Mouse (Mus musculus) pancreas, adult 10 weeks (tissue): ENCODE data around the gene Selenon. TPM values are rescaled to one million over a fixed set of nuclear protein-coding genes. Genes with fewer than 3 reads are reported as not detected.

Source experiments
- polyA plus RNA-seq: library from polyadenylated mRNA; stranded (reverse); fragments of 350-450 nt; fragmentation: Illumina TruSeq; extraction: RNeasy Lipid Tissue Mini Kit (QIAGEN cat#74804); gene quantifications from one replicate; pipeline ENCODE4 v1.2.3, GENCODE M21; 2015; ENCODE audit warnings: low read depth, low replicate concordance; ENCODE audit not compliant: insufficient read depth

Gene Selenon
- polyA plus RNA-seq = 7.8 TPM

DNA sequence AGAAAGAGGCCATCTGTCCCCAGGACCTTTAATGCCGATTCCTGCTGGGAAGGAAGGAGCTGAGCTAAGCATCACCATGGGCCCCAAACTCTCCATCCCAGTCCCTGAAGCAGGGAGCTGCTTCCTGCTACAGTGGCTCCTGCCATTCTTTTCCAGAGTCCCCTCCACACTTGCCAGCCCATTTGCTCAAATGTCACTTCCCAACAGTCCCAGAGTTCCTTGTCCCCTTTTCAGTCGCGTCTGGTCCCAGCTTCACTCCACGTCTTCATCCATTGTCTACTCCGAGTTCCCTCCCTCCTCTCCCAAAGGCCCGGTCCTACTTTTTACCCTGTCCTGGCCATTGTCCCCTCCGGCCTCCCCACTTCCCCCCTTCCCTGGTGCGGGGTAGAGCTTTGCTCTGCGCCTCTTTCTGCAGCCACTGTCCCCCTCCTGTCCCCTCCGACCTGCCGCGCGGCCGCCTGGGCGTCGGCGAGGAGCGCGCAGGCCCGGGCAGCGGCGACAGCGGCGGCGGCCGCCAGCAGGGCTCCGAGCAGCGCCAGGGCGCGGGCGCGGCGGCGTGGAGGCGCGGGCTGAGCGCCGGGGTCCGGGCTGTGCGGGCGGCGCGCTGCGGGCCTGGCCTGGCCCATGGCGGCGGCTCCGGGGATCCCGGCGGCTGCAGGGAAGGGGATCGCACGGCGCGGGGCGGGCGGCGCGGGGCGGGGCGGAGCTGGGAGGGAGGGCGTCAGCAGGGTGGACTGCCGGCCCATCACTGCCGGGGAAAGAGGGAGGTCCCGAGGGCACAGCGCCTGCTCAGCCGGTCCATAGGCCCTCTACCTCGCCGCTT lies at the start of gene Selenon:
TSS of gene Selenon (minus strand) at position 673 of the 823 bp plus-strand sequence.

DNA sequence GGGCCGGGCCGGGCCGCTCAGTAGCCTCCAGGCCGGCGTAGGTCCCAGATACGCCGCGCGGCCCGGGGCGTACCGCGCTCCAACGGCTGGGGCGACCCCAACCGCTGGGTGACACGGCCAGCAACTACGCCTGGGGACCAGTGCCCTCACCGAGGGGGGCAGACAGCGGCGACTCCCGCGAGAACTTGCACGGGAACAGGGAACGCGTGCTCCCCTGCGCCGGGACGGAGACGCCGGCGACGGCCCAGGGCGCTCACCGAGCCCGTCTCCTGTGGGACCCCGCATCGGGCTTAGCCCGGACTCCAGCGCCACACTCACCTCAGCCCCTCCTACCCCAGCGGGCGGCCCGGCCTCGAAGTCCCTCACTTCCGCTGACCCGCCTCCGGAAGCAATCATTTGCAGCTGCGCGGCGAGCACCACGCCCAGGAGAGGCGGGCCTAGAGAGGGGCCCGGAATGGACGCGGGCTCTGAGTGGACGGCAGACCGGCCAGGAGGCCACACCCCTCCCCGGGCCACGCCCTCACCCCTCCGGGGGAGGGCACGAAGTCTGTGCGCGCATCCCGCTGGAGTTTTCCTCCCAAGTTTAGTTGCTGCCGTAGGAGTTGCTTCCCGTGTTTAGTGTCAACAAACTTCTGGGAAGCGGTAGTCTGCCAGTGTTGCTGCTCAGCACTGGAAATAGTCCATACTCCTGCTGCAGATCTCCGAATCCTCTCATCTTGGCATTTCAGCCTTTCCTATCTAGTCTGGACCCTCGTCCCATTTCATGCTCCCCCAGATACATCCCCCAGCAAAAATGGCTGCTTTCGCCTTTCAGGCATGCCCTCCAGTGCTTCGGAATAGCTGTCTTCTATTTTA lies 16.8 kb downstream of the Selenon start, which contains the start of gene Mtfr1l:
TSS of gene Mtfr1l (minus strand) at position 456 of the 855 bp plus-strand sequence.

DNA sequence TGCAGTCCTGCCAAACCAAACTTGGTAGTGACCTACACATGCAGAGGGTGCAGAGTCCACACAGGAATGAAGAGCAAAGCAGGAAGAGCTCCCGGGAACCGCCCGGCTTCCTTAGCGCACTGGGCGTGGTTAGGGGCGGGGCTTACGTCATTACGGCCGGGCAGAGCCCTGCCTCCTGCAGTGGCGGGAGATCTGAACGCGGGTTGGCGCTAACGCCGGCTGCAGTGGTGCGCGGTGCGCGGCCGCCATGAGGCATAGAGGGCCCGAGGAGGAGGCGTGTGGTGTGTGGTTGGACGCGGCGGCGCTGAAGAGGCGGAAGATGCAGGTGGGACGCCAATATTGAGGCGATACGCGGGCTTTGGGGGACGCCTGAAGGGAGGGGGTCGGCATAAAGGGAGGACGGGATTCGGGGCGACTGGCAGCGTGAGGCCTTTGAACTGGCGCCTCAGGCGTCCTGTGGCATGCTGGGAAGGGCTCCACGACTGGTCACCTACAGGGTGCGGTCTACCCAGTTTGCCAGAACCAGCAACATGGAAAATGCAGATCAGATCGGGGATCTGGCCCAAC lies 41.0 kb downstream of the Selenon start, which contains the start of gene Aunip:
TSS of gene Aunip (plus strand) at position 155 of the 567 bp plus-strand sequence.

DNA sequence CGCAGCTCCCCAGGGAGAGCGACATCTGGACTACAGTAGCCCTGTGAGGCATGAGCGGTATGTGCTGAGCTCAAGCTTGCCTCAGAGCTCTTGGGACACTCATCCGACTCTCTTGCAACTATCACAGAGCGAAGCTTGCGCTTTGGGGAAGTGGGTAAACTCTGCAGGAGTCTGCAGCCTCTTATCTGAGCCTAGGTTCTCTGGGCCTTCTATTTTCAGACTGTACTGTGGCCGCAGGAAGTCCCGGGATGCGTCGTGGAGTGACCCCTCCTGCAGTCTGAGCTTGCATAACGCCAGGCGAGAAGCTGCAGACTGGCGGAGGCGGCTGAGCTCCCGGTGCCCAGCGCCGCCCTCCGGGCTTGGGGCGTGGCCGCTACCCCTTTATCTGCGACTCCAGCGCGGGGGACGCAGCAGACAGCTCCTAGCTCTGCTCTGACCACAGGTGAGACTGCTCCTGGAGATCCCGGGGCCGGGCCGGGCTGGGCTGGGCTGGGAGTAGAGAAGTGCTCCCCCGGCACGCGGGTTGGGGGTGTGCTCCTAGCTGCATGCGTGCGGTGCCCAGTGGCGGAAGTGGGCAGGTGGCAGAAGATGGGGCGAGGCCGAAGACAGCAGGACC lies 55.3 kb downstream of the Selenon start, which contains the start of gene Paqr7:
TSS of gene Paqr7 (plus strand) at position 103 of the 616 bp plus-strand sequence.

Other genes with a start within 250 kb of the Selenon start
- gene Trim63, start 237.0 kb downstream of the Selenon start, polyA plus RNA-seq = not detected
- gene Slc30a2, start 209.0 kb downstream of the Selenon start, polyA plus RNA-seq = 1.2 TPM
- 4.4 TPM for gene Extl1, start 168.3 kb downstream of the Selenon start, polyA plus RNA-seq
- gene Pafah2, start 155.8 kb downstream of the Selenon start, polyA plus RNA-seq = 4.3 TPM
- gene Stmn1, start 83.8 kb downstream of the Selenon start, polyA plus RNA-seq = 9.7 TPM
- 1.4 TPM for gene Paqr7, start 55.5 kb downstream of the Selenon start, polyA plus RNA-seq
- gene Aunip, start 41.2 kb downstream of the Selenon start, polyA plus RNA-seq = not detected
- gene Mtfr1l, start 16.8 kb downstream of the Selenon start, polyA plus RNA-seq = 12.1 TPM
- 3.3 TPM for gene Man1c1, start 152.1 kb upstream of the Selenon start, polyA plus RNA-seq
- gene Ldlrap1, start 215.9 kb upstream of the Selenon start, polyA plus RNA-seq = 2.4 TPM